Mouse (Mus musculus) NIH3T3 (cell line): ENCODE results near the gene Gm36210.

Experiments used
- DNase-seq: peaks from one replicate; pipeline ENCODE4 v3.0.0-alpha.2; 2012; ENCODE audit warnings: low read depth

The Gm36210 gene

DNA sequence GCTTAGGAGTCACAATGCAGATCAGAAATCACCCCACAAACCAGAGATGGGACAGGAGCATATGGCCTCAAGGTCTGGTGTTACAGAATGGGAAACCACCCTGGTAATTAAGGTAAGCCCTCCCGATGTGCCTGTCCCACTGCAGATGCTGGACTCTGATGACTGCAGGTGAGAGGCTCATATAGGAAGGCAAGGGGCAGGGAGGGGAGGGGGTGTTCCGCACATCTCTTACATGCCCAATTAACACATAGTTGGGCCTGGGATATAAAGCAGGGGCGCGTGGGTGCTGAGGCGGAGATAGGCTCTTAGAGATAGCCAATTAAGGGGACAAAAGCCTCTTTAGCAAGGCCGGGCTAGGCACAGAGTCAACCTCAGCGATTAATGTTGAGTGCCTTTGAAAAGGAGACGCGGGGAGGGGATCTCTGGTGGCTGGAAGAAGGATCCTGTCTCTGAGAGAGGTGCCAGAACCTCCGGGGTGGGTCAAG, at the start of gene Gm36210:
Gene Gm36210, minus strand, starts transcription at position 51 of the 485 bp plus-strand sequence.
- no peak for DNase-seq

DNA sequence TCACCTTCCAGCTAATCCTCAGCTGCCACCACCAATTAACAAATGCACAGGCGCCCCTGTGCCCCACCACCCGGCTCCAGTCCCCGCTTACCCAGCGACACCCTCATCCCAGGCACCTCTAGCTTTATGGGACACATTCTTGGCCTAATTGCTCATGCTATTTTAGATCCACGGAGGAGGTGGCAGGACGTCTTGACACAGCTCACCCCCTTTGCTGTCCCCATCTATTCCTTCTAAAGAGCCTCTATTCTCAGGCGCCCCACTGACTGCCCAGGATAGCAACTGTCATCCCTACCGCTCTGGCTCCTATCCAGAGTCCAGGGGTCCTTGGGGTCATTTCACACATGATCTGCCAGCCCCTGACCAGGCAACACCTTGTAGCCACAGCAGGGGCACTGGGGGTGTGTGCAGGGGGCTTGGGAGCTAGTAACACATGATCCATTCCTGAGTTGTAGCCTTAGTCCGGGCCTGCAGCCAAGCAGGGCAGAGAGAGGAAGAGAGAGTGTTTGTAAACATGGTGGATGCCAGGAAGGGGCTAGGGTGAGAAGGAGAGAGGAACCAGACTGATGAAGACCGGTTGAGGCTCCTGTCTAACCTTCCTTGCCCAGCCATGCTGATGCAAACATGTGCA, 47.6 kb upstream of the Gm36210 start:
- DNase-seq: no peak

GRCm38 (mm10) chr7:4950561-4951342, 44.4 kb upstream of the Gm36210 start:
- DNase-seq: peak; percentile 47

- no peak for DNase-seq
Observed at GRCm38 (mm10) chr7:4948386-4948785, 42.1 kb upstream of the Gm36210 start.

- peak; percentile 80 for DNase-seq
Observed at GRCm38 (mm10) chr7:4947855-4948254, 41.5 kb upstream of the Gm36210 start.

DNA sequence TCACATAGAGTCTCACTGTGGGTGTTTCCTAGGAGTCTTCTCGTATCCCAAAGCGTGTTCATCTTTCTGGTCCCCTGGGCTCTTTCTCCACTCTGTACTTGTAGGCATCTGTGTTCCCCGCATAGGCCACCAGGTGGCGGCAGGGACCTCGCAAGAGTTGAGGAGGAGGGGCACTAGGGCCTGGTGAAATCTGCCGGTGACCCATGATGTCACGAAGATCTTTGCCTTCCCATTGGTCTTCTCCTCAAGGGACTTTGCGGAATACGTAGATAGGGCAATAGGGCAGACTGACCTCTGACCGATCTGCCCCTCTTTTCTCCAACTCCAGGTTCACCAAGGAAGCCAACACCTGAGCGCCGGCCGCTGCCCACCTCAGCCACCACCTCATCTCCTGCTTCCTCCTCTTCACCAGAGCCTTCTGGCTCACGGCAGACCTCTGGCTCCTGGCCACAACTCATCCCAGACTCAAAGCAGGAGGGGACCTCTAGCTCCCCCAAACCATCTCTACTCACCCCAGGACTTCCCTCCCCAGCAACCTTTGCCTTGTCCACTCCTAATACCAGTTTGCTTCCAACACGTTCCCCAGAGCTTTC, 37.0 kb upstream of the Gm36210 start:
- DNase-seq: peak; percentile 95

DNA sequence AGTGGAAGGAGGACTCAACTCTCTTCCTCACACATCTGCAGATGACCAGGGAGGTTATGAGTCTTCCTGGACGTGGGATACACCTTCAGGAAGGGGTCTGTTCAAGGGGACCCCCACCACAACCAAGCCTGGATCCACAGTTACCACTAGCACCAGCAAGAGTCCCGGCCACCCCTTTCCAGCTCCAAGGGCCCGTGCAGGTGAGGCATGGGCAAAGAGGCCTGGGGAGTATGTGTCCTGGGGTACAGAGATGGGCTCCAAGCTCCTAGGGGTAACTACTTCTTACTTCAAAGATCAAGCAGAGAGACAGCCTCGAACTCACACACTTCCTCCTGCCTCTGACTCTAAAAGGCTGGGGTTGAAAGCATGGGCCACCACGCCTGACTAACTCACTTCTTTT, 36.4 kb upstream of the Gm36210 start:
- DNase-seq: no peak

DNA sequence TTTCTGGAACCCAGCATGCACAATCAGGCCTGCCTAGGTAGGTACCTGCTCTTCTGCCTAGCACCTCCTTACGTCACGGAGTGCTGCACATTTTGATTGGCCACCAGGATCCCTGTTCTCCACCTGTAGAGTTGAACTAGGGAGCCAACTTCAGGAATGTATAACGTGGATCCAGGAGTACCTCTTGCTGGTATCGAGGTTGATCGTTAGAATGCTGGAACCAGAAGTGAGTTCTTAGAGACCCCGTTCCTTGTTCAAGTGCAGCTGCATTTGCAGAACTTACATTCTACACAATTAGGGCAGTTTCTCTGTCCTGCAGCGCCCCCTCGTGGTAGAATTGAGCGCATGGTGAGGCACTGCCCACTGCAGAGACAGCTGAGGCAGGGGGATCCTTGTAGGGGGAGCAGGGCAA, 33.8 kb upstream of the Gm36210 start:
- DNase-seq: peak; percentile 91

DNA sequence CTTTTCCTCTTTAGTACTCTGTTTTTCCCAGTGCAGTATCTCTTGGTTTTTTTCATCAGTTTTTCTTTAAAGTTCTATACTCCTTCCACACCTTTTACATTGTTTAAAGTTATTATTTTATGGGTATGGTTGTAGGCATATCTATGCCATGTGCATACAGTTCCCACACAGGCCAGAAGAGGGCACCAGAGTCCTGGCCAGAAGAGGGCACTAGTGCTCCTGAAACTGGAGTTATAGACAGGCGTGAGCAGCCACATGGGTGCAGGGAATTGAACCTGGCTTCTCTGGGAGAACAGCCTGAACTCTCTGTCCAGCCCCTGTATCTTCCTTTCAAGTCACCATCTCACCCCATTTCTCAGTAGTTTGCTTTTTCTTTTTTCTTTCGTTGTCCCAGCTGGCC, 32.1 kb upstream of the Gm36210 start:
- DNase-seq: peak; percentile 80

DNA sequence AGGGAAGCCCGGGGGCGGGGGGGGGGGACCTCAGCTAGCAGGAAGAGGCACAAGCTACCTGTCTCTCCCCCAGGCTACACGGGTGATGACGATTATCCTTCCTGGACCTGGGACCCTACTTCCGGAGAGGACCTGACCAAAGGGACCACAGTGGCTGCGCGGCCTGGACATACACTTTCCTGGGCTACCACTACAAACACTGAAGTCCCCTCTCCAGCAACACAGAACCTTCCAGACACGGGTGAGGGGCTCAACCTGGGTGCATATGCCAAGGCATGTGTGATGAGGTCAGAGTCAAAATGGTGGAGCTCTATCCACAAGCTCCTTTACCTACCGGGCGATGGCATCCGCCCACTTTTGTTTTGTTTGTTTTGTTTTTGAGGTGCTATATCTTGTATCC, 31.1 kb upstream of the Gm36210 start:
- no peak for DNase-seq

- no peak for DNase-seq
Observed at GRCm38 (mm10) chr7:4936832-4937231, 30.5 kb upstream of the Gm36210 start.

DNA sequence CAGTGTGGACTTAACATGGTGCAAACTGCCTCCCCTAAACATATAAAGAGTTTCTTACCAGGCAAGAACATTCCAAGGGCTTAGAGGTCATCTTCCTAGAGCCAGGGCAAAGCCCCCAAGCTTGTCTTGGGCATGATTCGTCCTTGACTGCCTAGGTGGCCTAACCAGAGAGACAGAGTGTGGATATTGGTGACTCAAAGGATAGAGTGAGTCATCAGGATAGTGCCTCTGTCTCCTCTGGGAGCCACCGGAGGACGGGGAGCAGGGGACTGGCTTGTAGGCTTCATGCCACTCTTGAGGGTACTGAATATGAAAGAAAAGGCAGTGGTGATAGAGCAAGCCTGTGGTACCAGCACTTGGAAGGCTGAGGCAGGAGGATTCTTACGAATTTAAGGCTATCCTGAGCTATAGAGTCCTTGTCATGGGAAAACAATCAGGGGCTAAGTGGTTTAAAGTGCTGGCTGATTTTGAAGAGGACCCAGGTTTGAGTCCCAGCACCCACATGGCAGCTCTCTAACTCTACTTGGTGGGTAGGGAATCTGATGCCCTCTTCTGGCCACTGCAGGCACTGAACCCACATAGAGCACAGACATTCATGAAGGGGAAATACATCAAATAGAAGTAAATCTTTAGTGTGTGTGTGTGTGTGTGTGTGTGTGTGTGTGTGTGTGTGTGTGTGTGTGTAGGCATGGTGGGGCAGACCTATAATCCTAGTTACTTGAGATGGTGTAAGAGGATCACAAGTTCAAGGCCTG, 28.0 kb upstream of the Gm36210 start:
- DNase-seq: peak; percentile 43

GRCm38 (mm10) chr7:4933103-4933502, 26.8 kb upstream of the Gm36210 start:
- no peak for DNase-seq

GRCm38 (mm10) chr7:4928323-4928722, 22.0 kb upstream of the Gm36210 start:
- DNase-seq: no peak

DNA sequence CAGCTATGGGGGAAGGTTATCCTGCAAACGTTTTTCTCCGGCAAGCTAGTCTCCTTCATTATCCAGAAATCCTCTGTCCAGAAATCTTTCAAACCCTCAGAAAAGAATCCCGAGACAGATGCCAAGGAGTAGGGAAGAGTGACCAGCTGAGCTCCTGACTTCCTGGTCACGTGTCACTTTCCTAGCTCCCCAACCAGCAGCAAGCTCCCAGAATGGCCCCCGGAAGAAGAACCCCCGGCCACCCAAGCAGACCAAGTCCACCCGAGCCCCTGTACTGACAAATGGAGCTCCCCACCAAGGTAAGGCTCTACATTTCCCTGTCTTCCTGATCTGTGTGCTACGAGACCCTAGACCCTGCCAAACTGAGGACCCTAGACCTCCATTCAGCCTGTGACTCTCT, 21.4 kb upstream of the Gm36210 start:
- DNase-seq: no peak

GRCm38 (mm10) chr7:4926849-4927248, 20.5 kb upstream of the Gm36210 start:
- DNase-seq: no peak

DNA sequence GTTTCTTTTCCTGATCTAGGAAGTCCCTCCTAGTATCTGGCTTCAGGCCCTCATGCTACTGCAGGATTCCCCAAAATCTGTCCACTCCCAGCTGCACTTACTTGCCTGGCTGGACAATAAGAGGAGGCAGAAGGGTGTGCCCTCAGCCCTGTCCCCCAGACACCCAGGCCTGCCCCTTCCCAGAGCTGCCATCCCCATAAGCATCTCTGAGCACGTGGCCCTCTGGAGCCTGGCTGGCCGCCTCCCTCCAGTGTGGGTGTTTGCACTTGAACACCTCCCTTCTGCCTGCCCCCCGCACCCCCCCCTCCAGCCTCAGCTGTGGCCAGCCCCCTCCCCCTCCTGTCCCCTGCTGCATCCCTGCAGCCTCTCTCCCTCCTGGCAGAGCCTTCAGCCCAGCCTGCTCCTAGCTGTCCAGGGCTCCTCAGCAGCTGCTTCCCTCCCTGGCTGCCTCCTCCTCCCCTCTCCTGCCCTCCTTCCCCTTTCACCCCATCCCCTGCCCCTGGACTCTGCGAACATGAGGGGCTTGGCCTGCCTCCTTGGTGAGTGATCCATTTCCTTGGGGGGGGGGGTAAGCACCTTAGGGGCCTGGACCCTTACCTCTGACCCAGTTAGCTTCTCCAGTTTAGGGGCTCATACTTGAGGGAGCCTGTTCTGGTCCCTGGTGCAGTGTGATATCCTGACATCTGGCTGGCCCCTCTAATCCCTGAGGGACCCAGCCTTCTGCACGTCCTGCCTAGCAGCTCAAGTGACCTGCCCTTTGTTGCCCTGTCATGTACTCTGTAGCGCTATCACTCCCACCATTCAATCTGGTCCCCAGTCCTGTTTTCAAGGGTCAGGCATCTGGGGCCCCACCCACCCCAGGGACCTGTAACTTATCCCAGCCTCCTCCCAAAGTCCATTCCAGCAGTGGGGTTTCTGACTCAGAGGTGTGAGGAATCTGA, 19.4 kb upstream of the Gm36210 start, which contains the start of gene Ssc5d:
Gene Ssc5d, plus strand, starts transcription at position 345 of the 941 bp plus-strand sequence.
- peak; percentile 91 for DNase-seq

DNA sequence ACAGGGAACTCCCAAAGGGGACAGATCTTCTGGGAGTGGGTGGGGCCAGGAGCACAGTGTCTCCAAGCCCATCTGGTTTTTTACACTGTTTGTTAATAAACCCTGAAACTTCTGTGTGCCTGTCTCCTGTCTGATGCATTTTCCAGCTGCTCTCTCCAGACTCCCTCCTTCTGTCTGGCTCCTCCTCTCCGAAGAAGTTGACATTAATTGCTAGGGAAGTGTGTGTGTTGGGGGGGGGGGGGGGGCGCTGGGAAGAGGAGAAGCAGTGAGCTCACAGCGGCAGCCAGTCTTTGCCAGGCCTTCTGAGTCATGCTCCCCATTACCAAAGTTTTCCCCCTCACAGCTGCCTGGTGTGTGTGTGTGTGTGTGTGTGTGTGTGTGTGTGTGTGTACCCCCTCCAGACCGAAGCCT, 18.6 kb upstream of the Gm36210 start:
- peak; percentile 95 for DNase-seq

GRCm38 (mm10) chr7:4924483-4924882, 18.2 kb upstream of the Gm36210 start:
- peak; percentile 60 for DNase-seq

GRCm38 (mm10) chr7:4923586-4924364, 17.5 kb upstream of the Gm36210 start:
- peak; percentile 84 for DNase-seq
